Mouse (Mus musculus): Measurements from ENCODE around the gene Chrm3. TPM values are rescaled to one million over a fixed set of nuclear protein-coding genes. Genes with fewer than 3 reads are reported as not detected.
"Not testable (repeated sequence)": the region's sequence is repeated elsewhere in the genome, so short reads cannot be mapped to it uniquely, and the experiment has no call there.

Gene Chrm3
- not detected for polyA plus RNA-seq (2012; fragmentation: generic; extraction: Trizol)
- long read RNA-seq, experiment 1, result 0 reads
- long read RNA-seq, experiment 2, result 0 reads

- Histone ChIP-seq H3K36me3 (ENCODE audit: control insufficient read depth, insufficient read depth) (no peaks in the 10 kb centered on the region), H3K79me2 (ENCODE audit: control insufficient read depth, insufficient read depth) (no peaks in the 10 kb centered on the region), H3K79me3 (ENCODE audit: low read depth) (no peaks in the 10 kb centered on the region), H3ac (ENCODE audit: control insufficient read depth, insufficient read length, low read depth) (no peak within 1 kb of the TSS), H3K4me3 (ENCODE audit: insufficient read depth, poor library complexity, severe bottlenecking) (no peak within 1 kb of the TSS), H3K27me3 (ENCODE audit: control insufficient read depth, insufficient read depth, insufficient read length) (peaks cover 8% of the 10 kb centered on the region)
- TF ChIP-seq CEBPB (IDR thresholded peaks at IDR 0.05; ENCODE audit: low read depth), result no peak
- no peak for TF ChIP-seq USF1 (IDR thresholded peaks at IDR 0.05; ENCODE audit: low read depth)
- TF ChIP-seq MYOG (IDR thresholded peaks at IDR 0.05; ENCODE audit: control insufficient read depth, extremely low read depth, insufficient read length), result no peak
- TF ChIP-seq MYOD1 (IDR thresholded peaks at IDR 0.05; ENCODE audit: control insufficient read depth, insufficient read length, low read depth), result no peak
These were observed at the start of gene Chrm3 for GRCm38 (mm10) chr13:10360777-10361176. Gene Chrm3, minus strand, starts transcription at chr13:10360847.

DNA sequence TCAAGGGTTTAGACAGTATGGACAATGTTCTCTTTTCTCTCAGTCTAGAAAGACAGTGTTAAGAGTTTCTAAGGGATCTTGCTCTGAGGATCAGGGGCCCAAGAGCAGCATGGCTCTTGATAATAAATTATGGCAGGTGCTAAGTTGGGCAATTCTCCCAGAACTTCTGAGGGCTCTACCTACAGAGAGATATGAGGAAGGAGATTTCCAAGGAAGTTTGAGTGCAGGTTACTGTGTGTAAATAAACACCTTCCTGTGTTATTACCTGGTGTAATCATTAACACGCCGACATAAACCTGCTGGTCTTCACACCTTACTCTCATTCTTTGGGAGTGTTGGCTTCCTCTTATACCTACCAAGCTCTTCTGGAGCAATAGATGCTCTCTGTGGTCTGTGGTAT lies 33.7 kb upstream of the Chrm3 start:
- TF ChIP-seq CEBPB (IDR thresholded peaks at IDR 0.05; ENCODE audit: low read depth), result no peak
- no peak for TF ChIP-seq MYOG (IDR thresholded peaks at IDR 0.05; ENCODE audit: control insufficient read depth, extremely low read depth, insufficient read length)
- Histone ChIP-seq H3K79me2 (ENCODE audit: control insufficient read depth, insufficient read depth) (no peaks in the 10 kb centered on the region), H3K4me3 (ENCODE audit: insufficient read depth, poor library complexity, severe bottlenecking) (no peak overlapping the region), H3K36me3 (ENCODE audit: control insufficient read depth, insufficient read depth) (no peaks in the 10 kb centered on the region), H3ac (ENCODE audit: control insufficient read depth, insufficient read length, low read depth) (no peak overlapping the region), H3K79me3 (ENCODE audit: low read depth) (no peaks in the 10 kb centered on the region), H3K27me3 (ENCODE audit: control insufficient read depth, insufficient read depth, insufficient read length) (no peaks in the 10 kb centered on the region)

DNA sequence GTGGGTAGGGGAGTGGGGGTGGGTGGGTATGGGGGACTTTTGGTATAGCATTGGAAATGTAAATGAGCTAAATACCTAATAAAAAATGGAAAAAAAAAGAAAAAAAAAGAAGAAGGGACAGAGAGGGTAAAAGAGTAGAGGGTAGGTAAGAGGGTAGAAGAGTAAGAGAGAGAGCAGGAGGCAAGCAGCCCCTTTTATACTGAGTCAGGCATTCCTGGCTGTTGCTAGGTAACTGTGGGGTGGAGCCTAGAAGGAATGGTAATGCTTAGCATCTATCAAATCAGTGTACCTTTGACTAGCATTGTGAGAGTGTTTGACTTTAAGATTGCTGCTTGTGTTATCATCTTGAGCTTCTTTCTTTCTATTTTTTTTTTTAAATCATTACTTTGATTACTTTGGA lies 14.8 kb upstream of the Chrm3 start:
- not testable (repeated sequence) for H3ac ChIP-seq (ENCODE audit: control insufficient read depth, insufficient read length, low read depth); H3K79me2 ChIP-seq (ENCODE audit: control insufficient read depth, insufficient read depth); H3K36me3 ChIP-seq (ENCODE audit: control insufficient read depth, insufficient read depth); H3K4me3 ChIP-seq (ENCODE audit: insufficient read depth, poor library complexity, severe bottlenecking); H3K79me3 ChIP-seq (ENCODE audit: low read depth); H3K27me3 ChIP-seq (ENCODE audit: control insufficient read depth, insufficient read depth, insufficient read length)

DNA sequence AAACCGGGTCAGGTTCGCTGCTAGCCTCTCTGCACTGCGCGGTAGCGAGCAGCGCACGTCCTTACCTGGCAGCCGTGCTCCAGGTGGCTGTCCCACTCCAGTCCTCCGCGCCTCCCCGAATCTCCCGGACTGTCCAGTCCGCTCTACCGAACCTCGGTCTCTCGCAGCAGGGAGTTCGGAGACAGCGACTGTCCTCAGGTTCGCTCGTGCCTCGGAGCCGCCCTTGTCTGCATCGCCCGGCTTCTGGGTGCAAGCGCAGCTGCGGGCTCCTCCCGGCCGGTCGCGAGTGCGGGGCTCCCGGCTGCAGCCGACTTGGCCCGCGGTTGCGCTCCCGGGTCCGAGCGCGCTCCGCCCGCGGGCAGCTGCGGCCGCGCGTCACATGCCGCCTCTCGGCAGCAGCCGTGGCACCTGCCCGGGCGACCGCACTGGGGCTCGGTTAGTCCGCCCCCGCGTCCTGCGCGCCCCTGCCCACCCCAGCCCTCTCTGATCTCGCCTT lies 400 bp downstream of the Chrm3 start:
- Histone ChIP-seq H3K79me3 (ENCODE audit: low read depth) (no peaks in the 10 kb centered on the region), H3K79me2 (ENCODE audit: control insufficient read depth, insufficient read depth) (no peaks in the 10 kb centered on the region), H3K27me3 (ENCODE audit: control insufficient read depth, insufficient read depth, insufficient read length) (peaks cover 8% of the 10 kb centered on the region), H3K4me3 (ENCODE audit: insufficient read depth, poor library complexity, severe bottlenecking) (no peak overlapping the region), H3K36me3 (ENCODE audit: control insufficient read depth, insufficient read depth) (no peaks in the 10 kb centered on the region), H3ac (ENCODE audit: control insufficient read depth, insufficient read length, low read depth) (no peak overlapping the region)
- no peak for TF ChIP-seq FOSL1 (IDR thresholded peaks at IDR 0.05; ENCODE audit: insufficient read depth, low read length, poor library complexity, severe bottlenecking)
- no peak for TF ChIP-seq USF1 (IDR thresholded peaks at IDR 0.05; ENCODE audit: low read depth)
- no peak for TF ChIP-seq CTCF (IDR thresholded peaks at IDR 0.05; ENCODE audit: control insufficient read depth, insufficient read depth, insufficient read length)
- no peak for TF ChIP-seq MYOD1 (IDR thresholded peaks at IDR 0.05; ENCODE audit: control insufficient read depth, insufficient read length, low read depth)
- no peak for TF ChIP-seq CEBPB (IDR thresholded peaks at IDR 0.05; ENCODE audit: low read depth)

GRCm38 (mm10) chr13:10359516-10360198 lies 990 bp downstream of the Chrm3 start:
- Histone ChIP-seq H3ac (ENCODE audit: control insufficient read depth, insufficient read length, low read depth) (no peak overlapping the region), H3K36me3 (ENCODE audit: control insufficient read depth, insufficient read depth) (no peaks in the 10 kb centered on the region), H3K79me3 (ENCODE audit: low read depth) (no peaks in the 10 kb centered on the region), H3K79me2 (ENCODE audit: control insufficient read depth, insufficient read depth) (no peaks in the 10 kb centered on the region), H3K4me3 (ENCODE audit: insufficient read depth, poor library complexity, severe bottlenecking) (no peak overlapping the region), H3K27me3 (ENCODE audit: control insufficient read depth, insufficient read depth, insufficient read length) (peaks cover 8% of the 10 kb centered on the region)
- TF ChIP-seq MYOG (IDR thresholded peaks at IDR 0.05; ENCODE audit: control insufficient read depth, extremely low read depth, insufficient read length) (no peak), MAX (IDR thresholded peaks at IDR 0.05) (no peak), CTCF (IDR thresholded peaks at IDR 0.05; ENCODE audit: control insufficient read depth, insufficient read depth, insufficient read length) (no peak), MYOD1 (IDR thresholded peaks at IDR 0.05; ENCODE audit: control insufficient read depth, insufficient read length, low read depth) (no peak), USF1 (IDR thresholded peaks at IDR 0.05; ENCODE audit: low read depth) (no peak), CEBPB (IDR thresholded peaks at IDR 0.05; ENCODE audit: low read depth) (no peak), FOSL1 (IDR thresholded peaks at IDR 0.05; ENCODE audit: insufficient read depth, low read length, poor library complexity, severe bottlenecking) (no peak)

DNA sequence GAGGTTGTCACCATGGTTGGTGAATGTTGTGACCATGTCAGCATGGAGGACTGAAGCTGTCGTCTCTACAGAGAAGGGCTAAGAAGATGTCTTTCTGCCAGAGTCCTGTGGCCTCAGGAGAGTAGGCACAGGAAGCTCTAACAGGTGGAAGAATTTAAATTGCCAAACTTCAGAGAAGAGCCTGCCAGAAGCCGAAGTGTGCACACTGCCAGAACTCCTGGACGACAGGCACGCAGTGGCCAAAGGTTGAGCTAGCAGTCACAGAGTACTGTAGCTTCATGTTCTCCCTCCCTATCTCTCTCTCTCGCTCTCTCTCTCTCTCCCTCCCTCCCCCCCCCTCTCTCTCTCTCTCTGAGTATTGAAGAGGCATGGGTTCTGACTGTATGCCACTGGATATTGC lies 4.9 kb downstream of the Chrm3 start:
- Histone ChIP-seq H3K36me3 (ENCODE audit: control insufficient read depth, insufficient read depth) (no peaks in the 10 kb centered on the region), H3ac (ENCODE audit: control insufficient read depth, insufficient read length, low read depth) (no peak overlapping the region), H3K27me3 (ENCODE audit: control insufficient read depth, insufficient read depth, insufficient read length) (peaks cover 8% of the 10 kb centered on the region), H3K4me3 (ENCODE audit: insufficient read depth, poor library complexity, severe bottlenecking) (no peak overlapping the region), H3K79me2 (ENCODE audit: control insufficient read depth, insufficient read depth) (no peaks in the 10 kb centered on the region), H3K79me3 (ENCODE audit: low read depth) (no peaks in the 10 kb centered on the region)
- TF ChIP-seq USF1 (IDR thresholded peaks at IDR 0.05; ENCODE audit: low read depth), result no peak
- no peak for TF ChIP-seq FOSL1 (IDR thresholded peaks at IDR 0.05; ENCODE audit: insufficient read depth, low read length, poor library complexity, severe bottlenecking)
- TF ChIP-seq CEBPB (IDR thresholded peaks at IDR 0.05; ENCODE audit: low read depth), result no peak
- no peak for TF ChIP-seq MYOG (IDR thresholded peaks at IDR 0.05; ENCODE audit: control insufficient read depth, extremely low read depth, insufficient read length)
- TF ChIP-seq MYOD1 (IDR thresholded peaks at IDR 0.05; ENCODE audit: control insufficient read depth, insufficient read length, low read depth), result no peak
- no peak for TF ChIP-seq MAX (IDR thresholded peaks at IDR 0.05)
- no peak for TF ChIP-seq CTCF (IDR thresholded peaks at IDR 0.05; ENCODE audit: control insufficient read depth, insufficient read depth, insufficient read length)
